Mouse (Mus musculus) forebrain, embryonic 16.5 days (tissue): ENCODE results near the gene Flt1. TPM values are rescaled to one million over a fixed set of nuclear protein-coding genes. Genes with fewer than 3 reads are reported as not detected.

Source experiments
- ATAC-seq: fragments of 200-750 bp; cut with Nextera tagmentation; 2 replicates; pipeline ENCODE4 v1.8.0; 2017; ENCODE audit warnings: mild to moderate bottlenecking, moderate library complexity
- H3K27ac ChIP-seq: fragments of 300-500 bp; sonication (generic); 2 replicates; pipeline ENCODE4 v1.5.1; 2014; ENCODE audit warnings: low read length, control low read depth
- H3K27me3 ChIP-seq: fragments of 300-500 bp; sonication (generic); replicated peaks from 2 replicates; pipeline ENCODE4 v1.6.1; 2014; ENCODE audit warnings: low read length; ENCODE audit not compliant: control insufficient read depth, insufficient read depth
- H3K36me3 ChIP-seq: fragments of 300-500 bp; sonication (generic); 2 replicates; pipeline ENCODE4 v1.6.1; 2014; ENCODE audit not compliant: control insufficient read depth, insufficient read depth
- H3K4me1 ChIP-seq: fragments of 300-500 bp; sonication (generic); replicated peaks from 2 replicates; pipeline ENCODE4 v1.6.1; 2014; ENCODE audit warnings: low read length; ENCODE audit not compliant: control insufficient read depth, insufficient read depth
- H3K4me2 ChIP-seq: fragments of 300-500 bp; sonication (generic); 2 replicates; pipeline ENCODE4 v1.6.1; 2014; ENCODE audit warnings: mild to moderate bottlenecking, low read length, control low read depth
- H3K4me3 ChIP-seq: fragments of 300-500 bp; sonication (generic); replicated peaks from 2 replicates; pipeline ENCODE4 v1.5.1; 2014; ENCODE audit warnings: mild to moderate bottlenecking, low read length, control low read depth
- H3K9ac ChIP-seq: fragments of 300-500 bp; sonication (generic); replicated peaks from 2 replicates; pipeline ENCODE4 v1.6.1; 2014; ENCODE audit warnings: low read depth, low read length, control low read depth
- H3K9me3 ChIP-seq: fragments of 300-500 bp; sonication (generic); 2 replicates; pipeline ENCODE4 v1.6.1; 2016; ENCODE audit warnings: low read length; ENCODE audit not compliant: control insufficient read depth
- WGBS: fragments of 180-500 bp; shearing (Covaris S2); extraction: QIAGEN DNeasy Blood & Tissue Kit; methylation state at CpG from one replicate; pipeline ENCODE4 v1.1.7; 2014; 5-methylcytosine and 5-hydroxymethylcytosine counted together
- polyA plus RNA-seq: library from polyadenylated mRNA; unstranded; fragments of >200 nt; fragmentation: Nextera tagmentation; extraction: Ambion mirVana; gene quantifications from 2 replicates; pipeline ENCODE4 v1.2.1, GENCODE M21; 2015

The Flt1 gene
- polyA plus RNA-seq, 1 experiment from 2014 or later, result 13.0 TPM

GRCm38 (mm10) chr5:147655761-147656160, 70.0 kb downstream of the Flt1 start:
- Histone ChIP-seq H3K36me3 (no peaks in the 10 kb centered on the region), H3K27me3 (no peaks in the 10 kb centered on the region), H3K4me3 (no peak overlapping the region), H3K4me1 (no peaks in the 10 kb centered on the region), H3K9ac (no peak overlapping the region), H3K27ac (no peak overlapping the region), H3K9me3 (peaks cover 3% of the 10 kb centered on the region; the same call in 1 of the 2 replicates), H3K4me2 (no peak overlapping the region)
- WGBS, result 82% methylated on average over 7 of the region's 7 CpGs
- no peak for ATAC-seq

GRCm38 (mm10) chr5:147651233-147651632, 74.6 kb downstream of the Flt1 start:
- no peaks in the 10 kb centered on the region for H3K36me3 ChIP-seq
- no peaks in the 10 kb centered on the region for H3K27me3 ChIP-seq
- H3K9me3 ChIP-seq, result peaks cover 3% of the 10 kb centered on the region; the same call in 1 of the 2 replicates
- no peaks in the 10 kb centered on the region for H3K4me1 ChIP-seq
- no peak overlapping the region for H3K4me3 ChIP-seq
- ATAC-seq, result no peak
- H3K27ac ChIP-seq, result no peak overlapping the region
- no peak overlapping the region for H3K4me2 ChIP-seq
- no peak overlapping the region for H3K9ac ChIP-seq
- 87% methylated on average over 14 of the region's 14 CpGs for WGBS

GRCm38 (mm10) chr5:147646351-147646929, 79.4 kb downstream of the Flt1 start:
- no peak overlapping the region for H3K4me2 ChIP-seq
- no peak for ATAC-seq
- H3K36me3 ChIP-seq, result no peaks in the 10 kb centered on the region
- H3K4me1 ChIP-seq, result peaks cover 7% of the 10 kb centered on the region
- no peaks in the 10 kb centered on the region for H3K9me3 ChIP-seq
- H3K27ac ChIP-seq, result no peak overlapping the region
- WGBS, result 78% methylated on average over 14 of the region's 14 CpGs
- no peak overlapping the region for H3K4me3 ChIP-seq
- no peaks in the 10 kb centered on the region for H3K27me3 ChIP-seq
- no peak overlapping the region for H3K9ac ChIP-seq

- Histone ChIP-seq H3K9ac (no peak overlapping the region), H3K27ac (no peak overlapping the region)
These were observed 80.7 kb downstream of the Flt1 start for GRCm38 (mm10) chr5:147645001-147645645.

GRCm38 (mm10) chr5:147641452-147641851, 84.4 kb downstream of the Flt1 start:
- WGBS, result 61% methylated on average over 7 of the region's 7 CpGs
- H3K27ac ChIP-seq, result no peak overlapping the region

More at GRCm38 (mm10) chr5:147645001-147645645, 80.7 kb downstream of the Flt1 start:
- Histone ChIP-seq H3K9me3 (no peaks in the 10 kb centered on the region), H3K4me2 (no peak overlapping the region), H3K27me3 (no peaks in the 10 kb centered on the region), H3K36me3 (no peaks in the 10 kb centered on the region), H3K4me3 (no peak overlapping the region), H3K4me1 (peaks cover 7% of the 10 kb centered on the region)
- ATAC-seq, result peak; percentile 66; the same call in 1 of the 2 replicates
- WGBS, result 43% methylated on average over 12 of the region's 12 CpGs

GRCm38 (mm10) chr5:147639940-147640339, 85.9 kb downstream of the Flt1 start:
- no peak overlapping the region for H3K9ac ChIP-seq
- no peak for ATAC-seq
- H3K4me1 ChIP-seq, result peaks cover 2% of the 10 kb centered on the region
- no peak overlapping the region for H3K4me3 ChIP-seq
- no peaks in the 10 kb centered on the region for H3K36me3 ChIP-seq
- H3K27ac ChIP-seq, result no peak overlapping the region
- no peaks in the 10 kb centered on the region for H3K9me3 ChIP-seq
- H3K27me3 ChIP-seq, result no peaks in the 10 kb centered on the region
- H3K4me2 ChIP-seq, result no peak overlapping the region
- WGBS, result 95% methylated on average over 5 of the region's 5 CpGs

More at GRCm38 (mm10) chr5:147641452-147641851, 84.4 kb downstream of the Flt1 start:
- Histone ChIP-seq H3K9me3 (no peaks in the 10 kb centered on the region), H3K4me2 (no peak overlapping the region), H3K4me1 (peaks cover 7% of the 10 kb centered on the region), H3K9ac (no peak overlapping the region), H3K27me3 (no peaks in the 10 kb centered on the region), H3K36me3 (no peaks in the 10 kb centered on the region), H3K4me3 (no peak overlapping the region)
- no peak for ATAC-seq

GRCm38 (mm10) chr5:147636676-147637075, 89.1 kb downstream of the Flt1 start:
- WGBS, result 76% methylated on average over 3 of the region's 3 CpGs
- Histone ChIP-seq H3K4me1 (no peaks in the 10 kb centered on the region; the same call in 1 of the 2 replicates), H3K9me3 (no peaks in the 10 kb centered on the region), H3K4me3 (no peak overlapping the region), H3K36me3 (no peaks in the 10 kb centered on the region), H3K4me2 (no peak overlapping the region), H3K9ac (no peak overlapping the region), H3K27me3 (no peaks in the 10 kb centered on the region), H3K27ac (no peak overlapping the region)
- no peak for ATAC-seq

GRCm38 (mm10) chr5:147635883-147636282, 89.9 kb downstream of the Flt1 start:
- Histone ChIP-seq H3K4me2 (no peak overlapping the region), H3K9me3 (no peaks in the 10 kb centered on the region), H3K4me3 (no peak overlapping the region), H3K36me3 (no peaks in the 10 kb centered on the region), H3K9ac (no peak overlapping the region), H3K27ac (no peak overlapping the region), H3K4me1 (no peaks in the 10 kb centered on the region; the same call in 1 of the 2 replicates), H3K27me3 (no peaks in the 10 kb centered on the region)
- WGBS, result 68% methylated on average over 8 of the region's 8 CpGs
- ATAC-seq, result no peak

GRCm38 (mm10) chr5:147634016-147634415, 91.8 kb downstream of the Flt1 start:
- no peak overlapping the region for H3K4me2 ChIP-seq

More at GRCm38 (mm10) chr5:147634016-147634415, 91.8 kb downstream of the Flt1 start:
- Histone ChIP-seq H3K27ac (no peak overlapping the region), H3K9ac (no peak overlapping the region), H3K9me3 (no peaks in the 10 kb centered on the region), H3K4me1 (no peaks in the 10 kb centered on the region; the same call in 1 of the 2 replicates), H3K4me3 (no peak overlapping the region), H3K27me3 (no peaks in the 10 kb centered on the region), H3K36me3 (no peaks in the 10 kb centered on the region)
- no peak for ATAC-seq
- 33% methylated on average over 11 of the region's 11 CpGs for WGBS
